Mouse (Mus musculus): ENCODE measurements around the gene Pomgnt1.

Gene Pomgnt1

GRCm38 (mm10) chr4:116173072-116173471, 49.4 kb downstream of the Pomgnt1 start, which contains the start of the genes 1700042G07Rik and Gm49337:
Gene 1700042G07Rik (plus strand): TSS chr4:116173372.
Gene Gm49337 (plus strand): TSS chr4:116173384.
- DNase-seq (ENCODE audit: low read depth, low spot score) = no peak

GRCm38 (mm10) chr4:116173752-116174151, 50.1 kb downstream of the Pomgnt1 start:
- DNase-seq (ENCODE audit: low read depth, low spot score) = no peak

DNA sequence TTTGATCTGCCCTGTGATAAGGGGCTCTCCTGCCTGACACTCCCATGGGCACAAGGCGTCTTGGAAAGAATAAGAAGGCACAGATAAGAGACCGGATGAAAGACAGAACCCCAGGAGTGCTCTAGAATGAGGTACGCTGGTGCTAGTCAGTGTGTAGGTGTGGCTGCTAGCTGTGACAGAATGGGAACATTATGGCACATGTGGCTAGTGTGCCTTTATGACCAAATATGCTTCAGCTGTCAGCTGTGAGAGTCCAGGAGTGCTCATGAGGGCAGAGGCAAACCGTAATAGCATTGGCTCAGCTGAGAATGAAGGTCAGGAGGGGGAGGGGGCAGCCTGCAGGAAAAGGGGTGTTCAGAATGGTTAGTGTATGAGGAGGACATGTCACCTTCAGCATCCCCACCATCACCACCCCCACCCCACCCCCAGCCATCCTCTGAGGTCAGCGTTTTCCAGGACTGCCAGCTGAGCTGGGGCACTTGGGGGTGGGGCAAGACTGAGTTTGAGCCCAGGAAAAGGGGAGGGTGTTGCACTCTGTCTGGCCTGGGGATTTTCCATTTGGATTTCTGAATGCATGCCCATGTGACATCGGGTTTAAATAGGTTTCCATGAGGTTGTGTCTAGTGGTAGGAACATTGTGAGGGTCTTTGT, 51.0 kb downstream of the Pomgnt1 start:
- peak; percentile 51 for DNase-seq (ENCODE audit: low read depth, low spot score)

DNA sequence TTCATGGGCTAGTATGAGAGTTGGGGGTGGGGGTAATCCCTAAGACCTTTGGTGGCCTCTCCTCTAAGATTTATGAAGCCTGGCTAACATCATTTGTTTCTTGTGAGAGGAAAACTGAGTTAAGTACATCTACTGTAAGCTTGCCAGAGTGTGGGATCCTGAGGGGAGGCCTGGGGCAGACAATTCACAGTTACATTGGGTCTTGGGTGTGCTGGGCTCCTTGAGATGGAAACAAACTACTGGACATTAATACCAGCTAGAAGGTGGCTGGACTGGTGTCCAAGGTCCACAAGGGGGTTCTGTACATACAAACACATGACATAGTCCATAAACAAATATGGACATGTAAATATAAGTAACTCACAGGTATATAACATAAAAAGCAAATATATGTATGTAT, 51.5 kb downstream of the Pomgnt1 start:
- DNase-seq (ENCODE audit: low read depth, low spot score) = no peak

GRCm38 (mm10) chr4:116175711-116176542, 52.3 kb downstream of the Pomgnt1 start:
- DNase-seq (ENCODE audit: low read depth, low spot score) = peak; percentile 19

GRCm38 (mm10) chr4:116176543-116176988, 52.9 kb downstream of the Pomgnt1 start:
- peak; percentile 54 for DNase-seq (ENCODE audit: low read depth, low spot score)

DNA sequence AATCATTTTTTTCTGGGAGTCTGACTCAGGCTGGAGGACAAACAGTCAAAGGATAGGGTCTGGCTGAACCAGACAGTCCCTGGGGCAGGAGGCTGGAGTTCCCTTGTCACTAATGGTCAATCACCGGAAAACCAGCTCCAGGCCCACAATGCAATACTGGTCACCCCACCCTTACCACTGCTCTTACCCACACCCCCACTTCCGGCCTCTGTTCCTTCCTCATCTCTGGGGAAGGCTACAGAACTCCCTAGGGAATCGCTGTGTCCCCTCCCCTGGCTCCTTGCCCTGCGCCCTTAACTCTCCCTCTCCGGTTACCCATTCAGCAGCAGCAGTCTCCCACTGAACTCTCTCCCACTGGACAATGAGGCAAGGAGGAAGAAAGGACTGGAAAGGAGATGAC, 53.5 kb downstream of the Pomgnt1 start:
- DNase-seq (ENCODE audit: low read depth, low spot score) = no peak

- DNase-seq (ENCODE audit: low read depth, low spot score) = no peak
Observed at GRCm38 (mm10) chr4:116182079-116182478, 58.4 kb downstream of the Pomgnt1 start.

DNA sequence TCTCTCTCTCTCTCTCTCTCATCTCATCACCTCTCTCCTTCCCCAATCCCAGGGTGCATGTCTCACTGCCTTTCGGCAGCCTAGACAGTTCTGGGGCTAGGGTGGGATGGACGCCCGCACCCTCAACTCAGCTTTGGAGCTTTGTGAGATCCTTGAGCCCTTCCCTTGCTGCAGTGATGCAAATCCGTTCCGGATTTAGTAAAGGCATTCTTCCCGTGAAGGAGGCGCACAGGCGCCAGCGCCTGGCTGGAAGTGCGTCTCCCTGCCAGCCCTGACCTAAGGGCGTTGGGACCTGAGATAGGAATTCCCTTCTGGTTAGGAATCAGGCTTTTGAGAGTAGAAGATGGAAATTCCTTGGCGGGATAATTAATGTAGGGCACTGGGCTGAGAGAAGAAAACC, 59.1 kb downstream of the Pomgnt1 start:
- DNase-seq (ENCODE audit: low read depth, low spot score) = no peak

GRCm38 (mm10) chr4:116185083-116185482, 61.4 kb downstream of the Pomgnt1 start:
- no peak for DNase-seq (ENCODE audit: low read depth, low spot score)

DNA sequence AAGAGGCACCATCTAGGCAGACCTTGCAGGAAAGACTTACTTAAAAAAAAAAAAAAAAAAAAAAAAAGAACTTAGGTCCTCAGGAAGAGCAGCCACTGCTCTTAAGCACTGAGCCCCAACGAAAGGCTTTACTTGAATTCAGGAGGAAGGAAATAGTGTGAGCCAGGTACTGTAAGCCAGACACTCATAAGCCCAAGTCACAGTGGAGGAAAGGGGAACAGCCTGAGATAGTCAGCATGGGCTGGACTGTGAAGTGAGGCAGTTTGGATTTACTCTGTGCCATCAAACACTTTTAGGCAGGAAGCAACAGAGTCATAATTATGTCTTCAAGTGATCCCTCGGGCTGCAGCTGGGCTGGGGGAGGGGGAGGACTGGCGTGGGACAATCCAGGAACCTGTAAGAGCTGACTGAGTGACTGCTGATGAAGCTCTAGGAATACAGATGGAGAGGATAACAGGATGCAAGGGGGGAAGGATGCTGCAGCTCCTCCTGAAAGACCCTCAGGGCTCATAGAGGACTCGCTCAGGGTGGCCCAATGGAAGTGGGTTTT, 68.7 kb downstream of the Pomgnt1 start:
- no peak for DNase-seq (ENCODE audit: low read depth, low spot score)

DNA sequence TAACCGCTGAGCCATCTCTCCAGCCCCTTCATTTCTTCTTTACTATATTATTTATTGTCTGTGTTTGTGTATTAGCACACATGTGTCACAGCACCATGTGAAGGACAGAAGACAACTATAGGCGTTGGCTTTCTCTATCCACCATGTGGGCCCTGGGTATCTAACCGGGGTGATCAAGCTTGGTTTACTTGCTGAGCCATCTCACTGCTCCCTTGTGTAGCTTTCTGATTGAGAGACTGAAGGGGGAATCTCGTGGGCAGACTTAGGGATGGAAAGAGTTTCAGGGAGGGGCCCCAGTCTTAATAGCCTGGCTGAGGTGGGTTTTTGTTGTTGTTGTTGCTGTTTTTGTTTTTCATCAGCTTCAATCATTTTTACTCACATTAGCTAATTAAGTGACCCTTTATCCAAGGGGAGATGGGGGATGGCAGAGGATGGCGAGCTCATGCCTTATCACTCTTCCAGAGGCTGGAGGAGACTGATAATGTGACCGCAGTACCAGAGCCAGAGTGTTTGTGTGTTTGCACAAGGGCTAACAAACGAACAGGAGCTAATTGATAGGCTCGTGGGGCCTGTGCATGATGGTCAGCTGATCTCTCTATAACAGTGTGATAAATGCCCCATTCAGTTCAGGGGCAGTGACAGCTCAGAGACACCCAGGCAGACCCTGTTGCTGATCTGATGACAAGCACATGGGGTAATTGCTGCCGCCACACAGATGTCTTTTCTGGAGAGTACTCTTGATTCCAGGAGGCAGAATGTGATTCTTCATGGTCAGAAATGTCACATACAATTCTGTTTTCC, 70.1 kb downstream of the Pomgnt1 start:
- no peak for DNase-seq (ENCODE audit: low read depth, low spot score)

DNA sequence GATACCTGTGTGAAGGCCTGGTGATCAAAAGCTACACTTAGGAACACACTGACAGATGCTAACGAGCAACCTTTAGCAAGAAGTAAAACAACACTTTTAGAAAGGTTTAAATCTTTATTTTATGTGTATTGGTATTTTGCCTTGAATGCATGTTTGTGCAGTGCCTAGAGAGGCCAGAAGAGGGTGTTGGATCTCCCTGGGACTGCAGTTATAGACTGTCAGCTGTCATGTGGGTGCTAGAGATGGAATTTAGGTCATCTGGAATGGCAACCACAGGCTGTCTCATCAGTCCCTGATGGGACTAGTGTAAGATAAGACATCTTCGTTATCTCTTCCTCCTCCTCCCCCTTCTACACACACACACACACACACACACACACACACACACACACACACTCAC, 74.8 kb downstream of the Pomgnt1 start:
- DNase-seq (ENCODE audit: low read depth, low spot score) = no peak

GRCm38 (mm10) chr4:116204422-116204821, 80.8 kb downstream of the Pomgnt1 start:
- no peak for DNase-seq (ENCODE audit: low read depth, low spot score)

DNA sequence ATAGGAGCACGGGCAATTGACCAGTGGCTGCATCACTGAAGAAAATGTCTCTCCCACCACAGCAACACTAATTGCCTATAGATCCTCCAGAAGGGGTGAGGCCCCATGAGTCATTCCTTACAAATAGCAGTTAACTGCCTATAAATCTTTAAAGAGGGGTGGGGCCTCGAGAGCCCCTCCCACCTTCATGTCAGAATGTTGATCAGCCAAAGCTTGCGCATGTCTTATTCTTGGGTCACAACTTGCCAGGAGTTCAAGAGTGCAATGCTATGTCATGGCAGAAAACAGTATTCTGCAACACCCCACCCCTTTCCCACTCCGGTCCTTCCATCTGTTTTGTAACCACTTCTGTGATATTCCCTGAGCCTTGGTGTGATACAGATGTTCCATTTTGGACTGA, 82.9 kb downstream of the Pomgnt1 start:
- DNase-seq (ENCODE audit: low read depth, low spot score) = no peak

DNA sequence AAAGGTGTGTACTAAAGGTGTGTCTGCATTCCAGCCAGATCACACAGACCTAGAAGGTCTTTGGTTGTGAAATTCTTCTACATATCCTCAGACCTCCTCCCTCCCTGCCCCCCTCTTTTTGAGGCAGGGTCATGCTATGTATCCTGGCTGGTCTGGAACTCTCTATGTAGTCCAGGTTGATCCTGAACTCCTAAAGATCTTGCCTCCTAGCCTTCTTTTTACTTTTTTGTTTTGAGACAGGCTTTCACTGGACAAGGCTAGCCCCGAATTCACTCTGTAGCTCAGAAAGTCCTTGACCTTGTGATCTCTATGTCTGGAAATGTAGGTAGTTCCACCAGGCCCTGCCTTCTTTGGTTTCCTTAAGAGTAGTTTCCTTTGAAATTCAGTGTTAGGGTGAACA, 85.3 kb downstream of the Pomgnt1 start:
- DNase-seq (ENCODE audit: low read depth, low spot score) = no peak
